Mouse (Mus musculus): ENCODE data around the gene Osbpl6.

The Osbpl6 gene

DNA sequence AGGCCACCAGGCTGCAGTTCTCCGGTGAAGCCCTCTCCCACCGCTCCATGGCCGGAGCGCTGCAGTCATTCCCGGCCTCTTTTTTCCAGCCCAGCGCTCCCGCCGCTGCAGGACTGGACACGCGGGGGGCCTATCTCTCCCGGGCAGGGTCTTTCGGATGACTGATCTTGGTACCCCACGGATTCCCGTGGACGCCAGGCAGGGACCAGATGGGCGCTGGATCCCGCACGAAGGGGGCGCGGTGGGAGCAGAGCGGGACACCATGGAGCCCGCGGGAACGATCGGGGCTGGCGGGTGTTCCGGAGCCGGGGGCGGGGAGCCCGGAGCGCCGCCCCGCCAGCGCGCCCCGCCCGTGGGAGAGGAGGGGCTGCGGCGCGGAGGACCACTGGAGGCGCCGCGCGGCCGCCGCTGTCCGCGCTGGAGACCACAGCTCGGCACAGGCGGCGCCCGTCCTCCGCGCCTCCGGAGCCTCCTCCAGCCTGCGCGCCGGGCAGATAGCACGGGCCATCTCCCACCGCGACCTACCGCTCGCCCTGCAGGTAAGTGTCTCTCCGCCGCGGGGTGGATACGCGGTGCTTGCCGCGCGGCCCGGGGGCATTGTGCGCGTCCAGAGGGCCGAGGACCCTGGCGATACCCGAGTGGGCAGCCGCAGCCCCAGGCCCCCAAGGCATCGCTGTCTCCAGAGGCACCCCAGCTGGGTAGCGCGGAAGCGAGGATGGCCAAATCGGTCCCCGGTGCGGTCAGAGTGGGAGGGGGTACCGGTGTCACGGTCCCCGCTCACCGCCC is at the start of gene Osbpl6:
Osbpl6 (plus strand) TSS at position 358 of the 786 bp plus-strand sequence.
- in situ Hi-C loops (cut with MboI): no loop called here

- in situ Hi-C loops (cut with MboI): loop anchor here (25.0 kb wide), 1 partner anchor 277 kb away; the partner anchor contains the start of genes Pjvk and Prkra
Observed at GRCm38 (mm10) chr2:76360226-76360625, 46.1 kb upstream of the Osbpl6 start, which contains the start of gene Cyct. Gene Cyct (minus strand): TSS chr2:76360450.

DNA sequence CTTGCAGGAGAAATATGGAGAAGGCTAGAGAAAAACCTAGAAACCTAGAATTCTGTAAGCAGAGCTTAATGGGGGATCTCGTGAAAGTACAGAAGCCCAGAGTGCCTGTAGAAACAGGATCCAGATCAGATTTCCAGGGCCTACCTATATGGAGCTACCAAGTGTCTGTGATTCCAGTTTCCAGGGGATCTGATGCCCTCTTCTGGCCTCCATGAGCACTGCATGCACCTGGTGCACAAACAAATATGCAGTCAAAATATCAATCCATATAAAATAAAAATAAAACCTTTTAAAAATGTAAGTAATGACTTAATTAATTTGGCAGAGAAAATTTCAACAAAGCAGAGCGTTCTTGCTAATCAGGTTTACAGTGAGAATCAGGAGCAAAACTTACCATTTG is 44.2 kb upstream of the Osbpl6 start:
- in situ Hi-C loops (cut with MboI): loop anchor here (25.0 kb wide), 1 partner anchor 275 kb away; the partner anchor contains the start of genes Pjvk and Prkra

DNA sequence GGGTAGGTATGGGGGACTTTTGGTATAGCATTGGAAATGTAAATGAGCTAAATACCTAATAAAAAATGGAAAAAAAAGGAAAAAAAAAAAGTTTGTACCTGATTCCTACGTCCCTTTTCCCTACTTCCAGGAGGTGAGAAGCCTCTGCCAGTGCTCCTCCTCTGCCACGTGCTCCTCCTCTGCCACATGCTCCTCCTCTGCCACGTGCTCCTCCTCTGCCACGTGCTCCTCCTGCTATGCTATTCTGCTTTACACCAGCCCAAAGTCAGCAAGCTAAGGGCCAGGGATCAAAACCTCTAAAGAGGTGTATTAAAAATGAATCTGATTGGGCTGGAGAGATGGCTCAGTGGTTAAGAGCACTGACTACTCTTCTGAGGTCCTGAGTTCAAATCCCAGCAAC is 40.5 kb upstream of the Osbpl6 start:
- in situ Hi-C loops (cut with MboI): loop anchor here (25.0 kb wide), 1 partner anchor 271 kb away; the partner anchor contains the start of genes Pjvk and Prkra

DNA sequence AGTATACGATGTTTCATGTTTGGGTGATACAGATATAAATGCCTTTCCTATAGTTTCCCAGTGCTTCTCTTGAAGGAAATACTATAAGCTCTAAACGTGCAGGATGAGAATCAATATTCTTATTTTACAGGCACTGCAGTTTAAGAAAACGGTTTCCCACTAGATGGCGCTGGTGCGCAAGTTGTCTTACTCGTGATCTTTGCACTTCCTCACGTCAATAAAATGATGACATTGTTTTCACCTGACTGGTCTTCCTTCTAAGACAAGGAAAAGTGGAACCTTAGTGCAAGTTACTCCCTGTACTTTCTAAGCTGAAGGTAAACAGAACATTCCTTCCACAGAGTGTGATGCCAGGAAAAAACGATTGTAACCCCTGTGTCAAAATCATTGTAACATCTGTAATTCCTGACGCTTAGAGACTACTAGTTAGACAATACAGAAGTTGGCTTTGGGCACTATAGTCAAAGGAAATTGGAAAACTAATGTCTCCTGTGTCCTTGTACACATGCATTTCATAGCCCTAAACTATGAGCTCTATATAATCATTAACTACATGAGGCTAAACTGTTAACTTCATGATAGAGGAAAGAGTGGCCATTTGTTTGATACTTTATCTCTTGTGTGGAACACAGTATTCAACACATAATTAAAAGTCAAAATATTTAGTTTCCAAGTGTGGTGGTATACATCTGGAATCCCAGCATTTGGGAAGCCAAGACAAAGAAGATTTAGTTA is 39.0 kb upstream of the Osbpl6 start:
- in situ Hi-C loops (cut with MboI): loop anchor here (25.0 kb wide), 1 partner anchor 270 kb away; the partner anchor contains the start of genes Pjvk and Prkra

DNA sequence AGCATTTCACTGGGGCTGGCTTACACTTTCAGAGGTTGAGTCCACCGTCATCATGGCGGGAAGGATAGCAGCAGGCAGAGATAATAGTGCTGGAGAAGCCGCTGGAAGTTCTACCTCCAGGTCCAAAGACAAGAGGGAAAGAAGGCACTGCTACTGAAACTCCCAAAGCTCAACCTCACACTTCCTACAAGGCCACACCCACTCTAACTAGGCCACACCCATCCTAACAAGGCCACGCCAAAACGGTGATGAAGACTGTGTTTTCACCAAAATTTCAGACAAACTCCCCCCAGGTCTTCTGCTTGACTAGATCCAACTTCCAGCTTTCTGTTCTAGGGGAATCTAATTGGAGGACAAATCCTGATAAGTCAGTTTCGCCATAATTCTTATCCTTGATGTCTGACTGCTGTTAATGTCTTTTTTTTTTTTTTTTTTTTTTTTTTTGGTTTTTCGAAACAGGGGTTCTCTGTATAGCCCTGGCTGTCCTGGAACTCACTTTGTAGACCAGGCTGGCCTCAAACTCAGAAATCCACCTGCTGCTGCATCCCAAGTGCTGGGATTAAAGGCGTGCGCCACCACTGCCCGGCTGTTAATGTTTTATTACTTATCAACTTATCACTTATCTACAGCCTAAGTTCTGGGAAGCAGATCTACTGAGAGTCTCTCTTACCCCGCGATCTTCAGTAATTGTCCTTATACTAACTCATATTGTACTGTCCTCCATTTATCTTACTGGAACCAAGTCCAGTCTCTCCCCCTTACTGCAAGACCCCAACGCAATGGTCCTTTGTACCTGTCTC is 37.2 kb upstream of the Osbpl6 start:
- in situ Hi-C loops (cut with MboI): loop anchor here (25.0 kb wide), 1 partner anchor 268 kb away; the partner anchor contains the start of genes Pjvk and Prkra

DNA sequence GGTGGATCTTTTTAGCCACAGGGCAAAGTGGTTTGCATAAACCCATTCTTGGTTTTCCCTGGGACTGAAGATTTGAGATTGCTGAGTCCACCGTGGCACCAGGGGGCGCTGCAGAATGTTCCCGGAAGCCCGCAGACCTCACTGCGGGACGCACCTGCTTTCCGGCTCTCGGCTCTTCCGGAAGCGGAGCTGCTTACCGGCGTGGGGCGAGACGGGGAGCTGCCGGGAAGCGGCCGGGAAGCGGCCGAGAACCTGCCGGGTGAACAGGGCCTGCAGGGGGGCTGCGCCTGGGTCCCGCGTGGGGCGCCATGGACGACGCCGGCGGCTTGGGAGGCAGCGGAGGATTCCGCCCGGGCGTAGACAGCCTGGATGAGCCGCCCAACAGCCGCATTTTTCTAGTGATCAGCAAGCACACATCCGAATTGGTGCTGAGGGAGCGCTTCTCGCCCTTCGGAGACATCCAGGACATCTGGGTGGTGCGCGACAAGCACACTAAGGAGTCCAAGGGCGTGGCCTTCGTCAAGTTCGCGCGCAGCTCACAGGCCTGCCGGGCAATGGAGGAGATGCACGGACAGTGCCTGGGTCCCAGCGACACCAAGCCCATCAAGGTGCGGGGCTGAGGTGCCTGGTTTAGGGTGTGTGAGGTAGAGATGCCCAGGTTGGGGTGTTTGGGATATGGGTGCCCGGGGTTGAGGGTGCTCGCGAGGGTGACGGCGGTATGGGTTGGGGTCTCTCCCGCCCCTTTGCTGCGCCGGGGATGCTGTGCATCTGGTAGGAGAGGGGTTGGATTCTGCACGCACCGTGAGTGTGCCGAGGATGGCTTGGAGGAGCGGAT is 36.3 kb upstream of the Osbpl6 start, which contains the start of gene Rbm45:
Rbm45 (plus strand) TSS at position 164 of the 835 bp plus-strand sequence.
- in situ Hi-C loops (cut with MboI): loop anchor here (25.0 kb wide), 1 partner anchor 267 kb away; the partner anchor contains the start of genes Pjvk and Prkra

GRCm38 (mm10) chr2:76370656-76370922 is 35.7 kb upstream of the Osbpl6 start:
- in situ Hi-C loops (cut with MboI): loop anchor here (25.0 kb wide), 1 partner anchor 267 kb away; the partner anchor contains the start of genes Pjvk and Prkra

- in situ Hi-C loops (cut with MboI): loop anchor here (25.0 kb wide), 1 partner anchor 265 kb away; the partner anchor contains the start of genes Pjvk and Prkra
Observed at GRCm38 (mm10) chr2:76372244-76372643, 34.1 kb upstream of the Osbpl6 start.

DNA sequence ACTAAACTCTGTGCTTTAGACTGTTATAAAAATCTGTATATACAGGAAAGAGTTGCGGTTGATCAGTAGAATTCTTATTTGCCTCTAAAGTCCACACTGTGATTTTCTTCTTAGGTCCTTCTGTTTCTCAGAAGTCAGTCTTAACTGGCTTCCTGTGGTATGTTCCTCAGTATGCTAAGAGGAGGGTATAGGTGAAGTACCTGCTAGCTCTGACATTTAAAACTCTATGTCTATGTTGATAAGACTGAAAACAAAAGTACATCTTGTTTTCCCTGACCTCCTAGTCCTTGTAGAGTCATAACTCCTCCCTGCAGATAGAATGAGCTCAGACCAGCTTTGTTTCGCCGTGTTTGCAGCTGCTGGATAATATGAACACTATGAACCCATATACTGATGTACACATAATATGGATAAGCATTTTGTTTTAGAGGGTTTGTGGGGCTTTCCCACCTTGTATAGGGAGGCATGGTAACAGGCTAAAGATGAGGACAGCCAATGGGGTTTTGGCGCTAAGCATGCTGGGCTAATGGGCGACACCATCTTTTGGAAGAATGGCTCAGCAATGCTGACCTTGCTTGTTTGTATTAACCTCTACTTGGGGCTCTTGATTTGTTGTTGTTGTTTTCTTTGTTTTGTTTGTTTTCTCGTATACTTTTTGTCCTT is 31.6 kb upstream of the Osbpl6 start:
- in situ Hi-C loops (cut with MboI): loop anchor here (25.0 kb wide), 1 partner anchor 263 kb away; the partner anchor contains the start of genes Pjvk and Prkra

DNA sequence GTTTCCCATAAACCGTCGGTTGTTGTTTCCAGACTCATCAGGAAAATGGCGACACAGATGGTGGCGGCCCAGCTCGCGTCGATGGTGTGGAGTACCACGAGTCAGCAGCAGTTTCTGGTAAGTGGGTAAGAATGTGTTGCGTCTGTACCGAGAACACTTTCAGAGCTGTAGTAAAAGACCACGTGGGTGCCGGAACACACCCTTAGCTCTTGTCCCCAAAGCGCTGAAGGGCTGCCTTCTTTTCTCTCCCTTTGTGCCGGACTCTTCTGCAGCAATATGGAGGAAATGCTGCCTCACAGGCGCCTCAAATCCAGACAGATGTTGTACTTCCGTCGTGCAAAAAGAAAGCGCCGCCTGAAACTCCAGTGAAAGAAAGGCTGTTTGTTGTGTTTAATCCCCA is 27.7 kb upstream of the Osbpl6 start:
- in situ Hi-C loops (cut with MboI): no loop called here

GRCm38 (mm10) chr2:76386531-76386930 is 19.8 kb upstream of the Osbpl6 start:
- in situ Hi-C loops (cut with MboI): no loop called here

GRCm38 (mm10) chr2:76400178-76400577 is 6.1 kb upstream of the Osbpl6 start:
- in situ Hi-C loops (cut with MboI): no loop called here

DNA sequence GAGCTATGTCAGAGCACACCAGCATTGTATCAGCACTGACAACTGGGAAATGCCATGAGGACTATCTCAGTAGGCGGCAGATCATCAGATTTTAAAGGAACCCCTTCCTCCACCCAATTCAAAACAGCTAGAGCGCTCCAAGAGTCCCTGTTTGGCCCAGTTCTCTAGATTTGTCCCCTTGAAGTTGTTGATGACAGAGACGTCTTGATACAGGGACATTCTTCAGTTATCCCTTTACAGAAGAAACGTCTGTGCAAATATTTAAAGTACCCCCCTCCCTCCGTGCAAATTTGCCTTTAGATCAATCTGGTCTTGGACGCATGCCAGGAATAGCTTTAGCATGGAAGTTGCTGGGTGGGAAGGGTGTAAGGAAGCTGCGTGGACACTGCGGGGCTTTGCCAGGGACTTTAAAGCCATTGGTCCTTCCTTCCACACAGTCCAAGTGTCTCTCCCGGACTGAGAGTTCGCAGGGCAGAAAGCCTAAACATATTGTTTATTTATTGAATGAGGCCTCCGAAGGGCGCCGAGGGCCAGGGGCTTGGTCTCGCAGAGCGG is 635 bp upstream of the Osbpl6 start:
- in situ Hi-C loops (cut with MboI): no loop called here

- in situ Hi-C loops (cut with MboI): no loop called here
Observed at GRCm38 (mm10) chr2:76406937-76407441, 681 bp downstream of the Osbpl6 start.

DNA sequence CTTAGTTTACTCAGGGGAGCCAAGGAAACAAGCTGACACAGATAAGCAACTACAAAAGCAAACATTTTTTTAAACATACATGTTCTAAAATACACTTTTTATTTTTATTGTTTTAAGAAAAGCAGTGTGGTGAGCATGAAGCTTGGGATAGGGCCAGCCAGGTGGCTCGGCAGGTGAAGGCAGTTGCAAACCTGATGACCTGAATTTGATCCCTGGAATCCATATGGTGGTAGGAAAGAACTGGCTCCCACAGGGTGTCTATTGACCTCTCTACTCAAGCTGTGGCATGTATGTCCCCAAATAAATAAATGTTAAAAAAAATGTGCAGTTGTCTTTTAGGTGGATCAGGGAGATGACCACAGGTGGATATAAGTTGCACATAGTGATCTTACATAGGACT is 3.2 kb downstream of the Osbpl6 start:
- in situ Hi-C loops (cut with MboI): no loop called here

DNA sequence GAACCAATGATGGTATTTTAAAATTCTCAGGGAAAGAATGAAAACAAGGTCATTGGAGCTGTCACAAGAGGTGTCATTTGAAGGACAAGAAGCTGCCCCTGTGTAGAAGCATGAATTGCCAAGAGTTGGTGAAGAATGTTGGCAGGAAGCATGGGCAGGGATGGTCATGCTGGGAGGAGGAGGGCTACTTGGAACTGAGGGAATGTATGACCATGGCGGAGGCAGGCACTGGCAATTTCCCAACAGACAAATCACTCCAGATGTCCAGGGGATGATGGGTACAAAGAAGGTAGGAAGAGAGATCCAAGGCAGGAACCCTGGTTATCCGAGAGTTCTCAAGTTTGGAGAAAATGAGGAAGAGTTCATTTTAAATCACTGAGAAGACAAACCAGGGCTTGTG is 3.7 kb downstream of the Osbpl6 start:
- in situ Hi-C loops (cut with MboI): no loop called here

DNA sequence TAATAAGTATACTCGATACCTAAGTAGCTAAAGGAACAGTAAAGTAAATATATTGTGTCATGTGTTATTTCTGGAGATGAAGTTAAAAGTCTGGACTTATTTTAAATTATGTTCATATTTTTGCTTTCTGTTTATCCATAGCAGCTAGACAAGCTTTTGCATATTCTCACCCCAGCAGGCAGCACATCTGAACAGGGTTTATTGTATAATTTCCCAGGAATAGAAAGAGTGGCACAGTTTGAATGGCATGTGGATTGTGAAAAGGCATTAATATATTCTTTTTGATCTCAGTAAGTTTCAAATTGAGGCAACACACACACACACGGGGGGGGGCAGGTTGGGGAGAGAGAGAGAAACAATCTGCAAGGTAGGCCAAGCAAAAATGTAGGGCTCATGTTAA is 6.6 kb downstream of the Osbpl6 start:
- in situ Hi-C loops (cut with MboI): no loop called here

DNA sequence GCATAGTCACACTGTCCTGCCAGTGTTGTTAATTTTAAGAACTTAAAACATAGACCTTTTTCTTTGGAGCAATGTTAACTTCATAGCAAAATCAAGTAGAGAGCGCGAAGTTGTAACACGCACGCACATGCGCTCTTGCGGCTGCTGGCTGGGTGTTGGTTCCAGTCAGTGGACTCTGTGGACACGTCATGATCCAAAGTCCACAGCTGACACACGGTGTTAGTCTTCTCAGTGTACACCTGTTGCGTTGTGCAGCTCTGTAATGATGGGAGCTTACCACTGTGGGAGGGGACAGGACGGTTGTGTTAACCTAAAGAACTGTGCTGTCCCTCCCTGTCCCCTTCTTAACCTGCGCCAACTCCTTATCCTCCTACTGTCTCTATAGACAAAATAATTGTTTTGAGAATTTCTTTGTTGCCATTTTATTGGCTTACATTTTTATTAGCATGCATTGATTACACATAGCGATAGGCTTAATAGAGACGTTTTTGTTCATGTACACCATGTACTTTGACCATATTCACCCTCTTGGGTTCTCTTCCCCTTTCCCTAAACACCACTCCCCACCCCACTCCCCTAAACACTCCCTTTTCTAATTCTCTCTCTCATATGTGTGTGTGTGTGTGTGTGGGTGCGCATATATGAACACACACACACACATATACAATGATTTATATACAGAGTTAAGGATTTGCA is 11.3 kb downstream of the Osbpl6 start:
- in situ Hi-C loops (cut with MboI): no loop called here
